8 mouse cellular contexts compared by ENCODE assay signal in the genomic region with DNA sequence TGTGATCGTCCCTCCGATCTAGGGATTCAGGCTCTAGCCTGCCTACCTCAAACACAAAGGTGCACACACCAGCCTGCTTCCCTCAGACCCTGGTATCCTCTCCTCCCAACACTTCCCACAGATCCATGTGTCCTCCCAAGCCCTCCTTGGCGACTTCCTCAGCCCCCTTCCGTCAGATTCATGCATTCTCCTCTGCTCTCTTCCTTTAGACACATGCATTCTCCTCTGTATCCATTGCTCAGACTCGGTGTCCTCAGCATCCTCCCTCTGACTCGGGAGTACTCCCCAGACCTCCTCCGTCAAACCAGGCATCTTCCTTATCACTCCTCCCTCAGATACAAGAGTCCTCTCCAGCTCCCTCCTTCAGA. TPM values are rescaled to one million over a fixed set of nuclear protein-coding genes. Genes with fewer than 3 reads are reported as not detected.
DNase-seq lines count a peak whose midpoint lies in the region; ATAC-seq and TF ChIP-seq lines count a peak whose summit lies in the region.

No protein-coding gene starts in this region.

- peak overlapping the region; percentile 60 to 72 for H3K4me3 ChIP-seq in heart, embryonic 14.5 days (ENCODE audit: control insufficient read depth in 1 of 2, insufficient read depth in 1 of 2, low read depth in 1 of 2, low read length in 2 of 2)
- H3K4me3 ChIP-seq in MEL (ENCODE audit: control insufficient read depth in 1 of 2, insufficient read depth in 1 of 2, low read depth in 2 of 2, low read length in 2 of 2) = peak overlapping the region; percentile 90 to 97
- peak overlapping the region; percentile 83 for H3K4me3 ChIP-seq in hindbrain, embryonic 10.5 days
- peak overlapping the region; percentile 96 for H3K4me3 ChIP-seq in midbrain, embryonic 10.5 days

- peak overlapping the region; percentile 81 for H3K9ac ChIP-seq in heart, embryonic 14.5 days (ENCODE audit: low read length)
- peak overlapping the region; percentile 97 for H3K9ac ChIP-seq in MEL (ENCODE audit: control insufficient read depth, low read depth, low read length, poor library complexity, severe bottlenecking)

- peaks cover 19 to 37% of the 10 kb centered on the region in 2 experiments for H3K4me1 ChIP-seq in heart, embryonic 14.5 days (ENCODE audit: control insufficient read depth in 2 of 2, insufficient read depth in 2 of 2, low read length in 2 of 2)
- peaks cover 0 to 9% of the 10 kb centered on the region in 2 experiments; a peak in 3 of 4 replicates for H3K4me1 ChIP-seq in MEL (ENCODE audit: control insufficient read depth in 1 of 2, insufficient read depth in 2 of 2, low read length in 2 of 2)
- peaks cover 46% of the 10 kb centered on the region for H3K4me1 ChIP-seq in hindbrain, embryonic 10.5 days (replicated peaks)
- H3K4me1 ChIP-seq in midbrain, embryonic 10.5 days = peaks cover 50% of the 10 kb centered on the region

- TF ChIP-seq POLR2A in MEL (IDR thresholded peaks at IDR 0.05; ENCODE audit: control insufficient read depth in 1 of 2, insufficient read depth in 1 of 2, low read depth in 1 of 2, low read length in 2 of 2, poor library complexity in 1 of 2) = no peak

- no peak for TF ChIP-seq RAD21 in MEL (IDR thresholded peaks at IDR 0.05; ENCODE audit: low read depth, low read length)

- peak overlapping the region; percentile 76 to 91 for H3K27ac ChIP-seq in heart, embryonic 14.5 days (replicated peaks in 1 of 2; ENCODE audit: control insufficient read depth in 1 of 2, insufficient read depth in 1 of 2, low read depth in 2 of 2, low read length in 2 of 2)
- H3K27ac ChIP-seq in MEL (ENCODE audit: control insufficient read depth, low read depth, low read length) = peak overlapping the region; percentile 90
- peak overlapping the region; percentile 94 for H3K27ac ChIP-seq in hindbrain, embryonic 10.5 days
- H3K27ac ChIP-seq in midbrain, embryonic 10.5 days (replicated peaks) = peak overlapping the region; percentile 92

- H3K27me3 ChIP-seq in heart, embryonic 14.5 days (ENCODE audit: control insufficient read depth, insufficient read depth, low read length) = no peaks in the 10 kb centered on the region
- H3K27me3 ChIP-seq in MEL (ENCODE audit: control insufficient read depth in 1 of 2, insufficient read depth in 2 of 2, low read length in 2 of 2) = no peaks in the 10 kb centered on the region
- no peaks in the 10 kb centered on the region for H3K27me3 ChIP-seq in hindbrain, embryonic 10.5 days (ENCODE audit: insufficient read depth, poor library complexity, severe bottlenecking)
- H3K27me3 ChIP-seq in midbrain, embryonic 10.5 days (ENCODE audit: low read depth, poor library complexity, severe bottlenecking) = no peaks in the 10 kb centered on the region

- H3K36me3 ChIP-seq in heart, embryonic 14.5 days (ENCODE audit: control insufficient read depth, insufficient read depth, low read length) = peaks cover 42% of the 10 kb centered on the region
- peaks cover 8% of the 10 kb centered on the region in 2 experiments; a peak in 3 of 4 replicates for H3K36me3 ChIP-seq in MEL (ENCODE audit: control insufficient read depth in 1 of 2, insufficient read depth in 2 of 2, low read length in 2 of 2)
- peaks cover 40% of the 10 kb centered on the region for H3K36me3 ChIP-seq in hindbrain, embryonic 10.5 days
- H3K36me3 ChIP-seq in midbrain, embryonic 10.5 days = peaks cover 47% of the 10 kb centered on the region

- no peaks in the 10 kb centered on the region for H3K9me3 ChIP-seq in heart, embryonic 14.5 days (ENCODE audit: control insufficient read depth, low read length)
- no peaks in the 10 kb centered on the region for H3K9me3 ChIP-seq in MEL (replicated peaks; ENCODE audit: insufficient read depth, low read length)
- no peaks in the 10 kb centered on the region for H3K9me3 ChIP-seq in hindbrain, embryonic 10.5 days
- H3K9me3 ChIP-seq in midbrain, embryonic 10.5 days (replicated peaks) = no peaks in the 10 kb centered on the region

- WGBS in heart, embryonic 14.5 days = under 1% methylated on average over 7 of the region's 7 CpGs
- WGBS in hindbrain, embryonic 10.5 days = 2% methylated on average over 7 of the region's 7 CpGs
- under 1% methylated on average over 7 of the region's 7 CpGs for WGBS in midbrain, embryonic 10.5 days

- no peak for TF ChIP-seq CTCF in MEL (IDR thresholded peaks at IDR 0.05 in 2 of 3, conservative IDR thresholded peaks at IDR 0.05 in 1 of 3; ENCODE audit: control insufficient read depth in 1 of 3, insufficient read depth in 1 of 3, low read depth in 2 of 3, low read length in 3 of 3, poor library complexity in 1 of 3, severe bottlenecking in 1 of 3)

- no peak for DNase-seq in heart, adult 18-20 months
- DNase-seq in MEL (ENCODE audit: low read depth, low spot score) = no peak
- no peak for DNase-seq in hindbrain, embryonic 10.5 days (ENCODE audit: low spot score)
- DNase-seq in midbrain, embryonic 10.5 days (ENCODE audit: low spot score) = no peak
- no peak for DNase-seq in cerebellum, adult 18-20 months
- no peak for DNase-seq in adrenal gland, postnatal 4 days (ENCODE audit: low spot score in 2 of 2)

- H3K4me2 ChIP-seq in heart, embryonic 14.5 days (ENCODE audit: low read length) = peak overlapping the region; percentile 78

- ATAC-seq in heart, embryonic 14.5 days (ENCODE audit: insufficient number of reproducible peaks, insufficient read depth, low FRiP score, low read depth) = no peak
- ATAC-seq in megakaryocyte-erythroid progenitor cell, adult 5-6 weeks (replicated peaks; ENCODE audit: low FRiP score, low TSS enrichment, poor library complexity, severe bottlenecking) = no peak

- H3K79me2 ChIP-seq in MEL (ENCODE audit: control insufficient read depth, insufficient read depth, low read length, poor library complexity) = peaks cover 55% of the 10 kb centered on the region

- no peak for TF ChIP-seq EP300 in MEL (IDR thresholded peaks at IDR 0.05; ENCODE audit: low read depth in 1 of 2, low read length in 2 of 2)

RNA-seq across cellular contexts. Expression of gene Gys1, which starts 0.8 kb away (rescaled TPM):
- polyA plus RNA-seq in heart, embryonic 14.5 days (2014; fragmentation: Nextera tagmentation; extraction: Ambion mirVana) = 99.1 and 105 TPM in 2 replicates
- 100 to 1,000 TPM in 1 of 2 experiments, 10 to 100 TPM in 1; 99.2 to 105 TPM for total RNA-seq in heart, adult 18-20 months (2021)
- total RNA-seq in MEL (2012; rRNA removed) = 12.8 and 15.0 TPM in 2 replicates
- polyA plus RNA-seq in MEL (2012; ENCODE audit: insufficient read depth in 1 of 2, insufficient read length in 2 of 2, low read depth in 1 of 2, low replicate concordance in 2 of 2, missing spikeins in 1 of 2) = 10 to 100 TPM in 1 of 2 experiments, not detected in 1; 46.9 TPM
- 43.2 and 45.7 TPM in 2 replicates for polyA plus RNA-seq in hindbrain, embryonic 10.5 days (2016; fragmentation: Nextera tagmentation; extraction: Ambion mirVana)
- 41.7 and 41.9 TPM in 2 replicates for polyA plus RNA-seq in midbrain, embryonic 10.5 days (2016; fragmentation: Nextera tagmentation; extraction: Ambion mirVana)
- 5.9 and 6.2 TPM in 2 replicates for total RNA-seq in megakaryocyte-erythroid progenitor cell, adult 5-6 weeks (2014; fragmentation: Nextera tagmentation)
- total RNA-seq in megakaryocyte-erythroid progenitor cell, adult 5-6 weeks (2017) = 3.4 and 4.6 TPM in 2 replicates
- total RNA-seq in adrenal gland, postnatal 4 days (2021) = 10 to 100 TPM; 38.6 to 40.2 TPM

RNA-seq across cellular contexts. Expression of gene Ruvbl2, which starts 4.1 kb away (rescaled TPM):
- 66.4 and 68.1 TPM in 2 replicates for polyA plus RNA-seq in heart, embryonic 14.5 days (2014; fragmentation: Nextera tagmentation; extraction: Ambion mirVana)
- total RNA-seq in heart, adult 18-20 months (2021) = 10 to 100 TPM; 25.2 to 26.5 TPM
- total RNA-seq in MEL (2012; rRNA removed) = 434 and 469 TPM in 2 replicates
- 100 to 1,000 TPM in 1 of 2 experiments, not detected in 1; 758 TPM for polyA plus RNA-seq in MEL (2012; ENCODE audit: insufficient read depth in 1 of 2, insufficient read length in 2 of 2, low read depth in 1 of 2, low replicate concordance in 2 of 2, missing spikeins in 1 of 2)
- 192 and 212 TPM in 2 replicates for polyA plus RNA-seq in hindbrain, embryonic 10.5 days (2016; fragmentation: Nextera tagmentation; extraction: Ambion mirVana)
- 202 and 222 TPM in 2 replicates for polyA plus RNA-seq in midbrain, embryonic 10.5 days (2016; fragmentation: Nextera tagmentation; extraction: Ambion mirVana)
- total RNA-seq in megakaryocyte-erythroid progenitor cell, adult 5-6 weeks (2014; fragmentation: Nextera tagmentation) = 171 and 179 TPM in 2 replicates
- 185 and 236 TPM in 2 replicates for total RNA-seq in megakaryocyte-erythroid progenitor cell, adult 5-6 weeks (2017)
- 10 to 100 TPM; 56.5 to 65.0 TPM for total RNA-seq in adrenal gland, postnatal 4 days (2021)

RNA-seq across cellular contexts. Expression of gene Lhb, which starts 13.2 kb away (rescaled TPM):
- polyA plus RNA-seq in heart, embryonic 14.5 days (2014; fragmentation: Nextera tagmentation; extraction: Ambion mirVana) = not detected in 2 replicates
- total RNA-seq in heart, adult 18-20 months (2021) = not detected
- 0.19 TPM in 1 of 2 replicates, not detected in the other for total RNA-seq in MEL (2012; rRNA removed)
- under 1 TPM in 1 of 2 experiments, not detected in 1; 0.28 TPM for polyA plus RNA-seq in MEL (2012; ENCODE audit: insufficient read depth in 1 of 2, insufficient read length in 2 of 2, low read depth in 1 of 2, low replicate concordance in 2 of 2, missing spikeins in 1 of 2)
- 0.60 and 1.5 TPM in 2 replicates for polyA plus RNA-seq in hindbrain, embryonic 10.5 days (2016; fragmentation: Nextera tagmentation; extraction: Ambion mirVana)
- not detected in 2 replicates for polyA plus RNA-seq in midbrain, embryonic 10.5 days (2016; fragmentation: Nextera tagmentation; extraction: Ambion mirVana)
- total RNA-seq in megakaryocyte-erythroid progenitor cell, adult 5-6 weeks (2014; fragmentation: Nextera tagmentation) = not detected in 2 replicates
- total RNA-seq in megakaryocyte-erythroid progenitor cell, adult 5-6 weeks (2017) = not detected in 2 replicates
- total RNA-seq in adrenal gland, postnatal 4 days (2021) = not detected

RNA-seq across cellular contexts. Expression of gene Ntf5, which starts 20.3 kb away (rescaled TPM):
- 1.0 and 1.6 TPM in 2 replicates for polyA plus RNA-seq in heart, embryonic 14.5 days (2014; fragmentation: Nextera tagmentation; extraction: Ambion mirVana)
- total RNA-seq in heart, adult 18-20 months (2021) = under 1 TPM; 0.25 to 0.28 TPM
- total RNA-seq in MEL (2012; rRNA removed) = 0.54 and 0.92 TPM in 2 replicates
- 1 to 10 TPM in 1 of 2 experiments, not detected in 1; 1.9 TPM for polyA plus RNA-seq in MEL (2012; ENCODE audit: insufficient read depth in 1 of 2, insufficient read length in 2 of 2, low read depth in 1 of 2, low replicate concordance in 2 of 2, missing spikeins in 1 of 2)
- polyA plus RNA-seq in hindbrain, embryonic 10.5 days (2016; fragmentation: Nextera tagmentation; extraction: Ambion mirVana) = 1.0 and 1.1 TPM in 2 replicates
- 0.51 and 0.61 TPM in 2 replicates for polyA plus RNA-seq in midbrain, embryonic 10.5 days (2016; fragmentation: Nextera tagmentation; extraction: Ambion mirVana)
- total RNA-seq in megakaryocyte-erythroid progenitor cell, adult 5-6 weeks (2014; fragmentation: Nextera tagmentation) = not detected in 2 replicates
- total RNA-seq in megakaryocyte-erythroid progenitor cell, adult 5-6 weeks (2017) = not detected in 2 replicates
- under 1 TPM; 0.20 to 0.67 TPM for total RNA-seq in adrenal gland, postnatal 4 days (2021)

RNA-seq across cellular contexts. Expression of gene Ftl1, which starts 25.9 kb away (rescaled TPM):
- 3,513 and 3,606 TPM in 2 replicates for polyA plus RNA-seq in heart, embryonic 14.5 days (2014; fragmentation: Nextera tagmentation; extraction: Ambion mirVana)
- 100 to 1,000 TPM; 287 to 382 TPM for total RNA-seq in heart, adult 18-20 months (2021)
- 1,416 and 1,470 TPM in 2 replicates for total RNA-seq in MEL (2012; rRNA removed)
- 1,000 to 10,000 TPM in 1 of 2 experiments, not detected in 1; 2,290 TPM for polyA plus RNA-seq in MEL (2012; ENCODE audit: insufficient read depth in 1 of 2, insufficient read length in 2 of 2, low read depth in 1 of 2, low replicate concordance in 2 of 2, missing spikeins in 1 of 2)
- 5,819 and 7,209 TPM in 2 replicates for polyA plus RNA-seq in hindbrain, embryonic 10.5 days (2016; fragmentation: Nextera tagmentation; extraction: Ambion mirVana)
- polyA plus RNA-seq in midbrain, embryonic 10.5 days (2016; fragmentation: Nextera tagmentation; extraction: Ambion mirVana) = 5,695 and 6,139 TPM in 2 replicates
- 1,148 and 1,512 TPM in 2 replicates for total RNA-seq in megakaryocyte-erythroid progenitor cell, adult 5-6 weeks (2014; fragmentation: Nextera tagmentation)
- 490 and 578 TPM in 2 replicates for total RNA-seq in megakaryocyte-erythroid progenitor cell, adult 5-6 weeks (2017)
- total RNA-seq in adrenal gland, postnatal 4 days (2021) = 100 to 1,000 TPM; 684 to 753 TPM
